Mouse (Mus musculus): ENCODE measurements around the gene Ptprm. TPM values are rescaled to one million over a fixed set of nuclear protein-coding genes. Genes with fewer than 3 reads are reported as not detected.
A peak's percentile ranks its signal among the peaks of the same experiment; 100 is the strongest.

The Ptprm gene
- polyA plus RNA-seq, 1 experiment from 2014 or later: 14.3 TPM

GRCm38 (mm10) chr17:67359578-67359977 lies 5.3 kb upstream of the Ptprm start:
- Histone ChIP-seq H3K27ac (no peak overlapping the region), H3K4me2 (no peak overlapping the region), H3K27me3 (peaks cover 17% of the 10 kb centered on the region), H3K4me3 (no peak overlapping the region), H3K4me1 (peaks cover 4% of the 10 kb centered on the region), H3K9ac (no peak overlapping the region), H3K36me3 (no peaks in the 10 kb centered on the region), H3K9me3 (no peaks in the 10 kb centered on the region; the same call in 1 of the 2 replicates)
- no peak for ATAC-seq (ENCODE audit: insufficient number of reproducible peaks, insufficient read depth, low FRiP score, low TSS enrichment, low read depth)
- WGBS: 92% methylated on average over 5 of the region's 5 CpGs

GRCm38 (mm10) chr17:67358541-67358940 lies 4.3 kb upstream of the Ptprm start:
- H3K4me2 ChIP-seq: no peak overlapping the region
- no peak for ATAC-seq (ENCODE audit: insufficient number of reproducible peaks, insufficient read depth, low FRiP score, low TSS enrichment, low read depth)
- no peak overlapping the region for H3K4me3 ChIP-seq
- 80% methylated on average over 7 of the region's 7 CpGs for WGBS
- no peak overlapping the region for H3K9ac ChIP-seq
- no peak overlapping the region for H3K27ac ChIP-seq
- peaks cover 4% of the 10 kb centered on the region for H3K4me1 ChIP-seq
- no peaks in the 10 kb centered on the region for H3K36me3 ChIP-seq
- H3K27me3 ChIP-seq: peaks cover 17% of the 10 kb centered on the region
- H3K9me3 ChIP-seq: no peaks in the 10 kb centered on the region; the same call in 1 of the 2 replicates

- Histone ChIP-seq H3K27me3 (peaks cover 21% of the 10 kb centered on the region), H3K4me3 (no peak overlapping the region), H3K27ac (no peak overlapping the region), H3K36me3 (no peaks in the 10 kb centered on the region), H3K4me2 (no peak overlapping the region), H3K9ac (no peak overlapping the region), H3K9me3 (no peaks in the 10 kb centered on the region), H3K4me1 (peaks cover 8% of the 10 kb centered on the region)
- ATAC-seq (ENCODE audit: insufficient number of reproducible peaks, insufficient read depth, low FRiP score, low TSS enrichment, low read depth): no peak
- 67% methylated on average over 4 of the region's 4 CpGs for WGBS
These were observed 2.9 kb upstream of the Ptprm start for GRCm38 (mm10) chr17:67357191-67357590.

GRCm38 (mm10) chr17:67355251-67355650 lies 994 bp upstream of the Ptprm start:
- Histone ChIP-seq H3K4me3 (peak overlapping the region; percentile 61), H3K27ac (no peak overlapping the region), H3K9ac (no peak overlapping the region), H3K4me1 (peaks cover 13% of the 10 kb centered on the region), H3K4me2 (peak overlapping the region; percentile 87), H3K9me3 (no peaks in the 10 kb centered on the region), H3K27me3 (peaks cover 26% of the 10 kb centered on the region), H3K36me3 (no peaks in the 10 kb centered on the region)
- WGBS: 18% methylated on average over 5 of the region's 5 CpGs
- ATAC-seq (ENCODE audit: insufficient number of reproducible peaks, insufficient read depth, low FRiP score, low TSS enrichment, low read depth): no peak

GRCm38 (mm10) chr17:67353796-67354450 lies 334 bp downstream of the Ptprm start:
- WGBS: 1% methylated on average over 68 of the region's 68 CpGs
- Histone ChIP-seq H3K9me3 (no peaks in the 10 kb centered on the region), H3K27ac (peak overlapping the region; percentile 55; the same call in 1 of the 2 replicates), H3K36me3 (no peaks in the 10 kb centered on the region), H3K4me3 (peak overlapping the region; percentile 61), H3K4me1 (peaks cover 13% of the 10 kb centered on the region), H3K9ac (peak overlapping the region; percentile 83), H3K4me2 (peak overlapping the region; percentile 87), H3K27me3 (peaks cover 26% of the 10 kb centered on the region)
- ATAC-seq (ENCODE audit: insufficient number of reproducible peaks, insufficient read depth, low FRiP score, low TSS enrichment, low read depth): peak; percentile 23; the same call in 1 of the 2 replicates

- Histone ChIP-seq H3K36me3 (no peaks in the 10 kb centered on the region), H3K4me2 (peak overlapping the region; percentile 87), H3K27me3 (peaks cover 26% of the 10 kb centered on the region), H3K9ac (peak overlapping the region; percentile 83), H3K4me1 (peaks cover 13% of the 10 kb centered on the region), H3K27ac (peak overlapping the region; percentile 55; the same call in 1 of the 2 replicates), H3K9me3 (no peaks in the 10 kb centered on the region), H3K4me3 (peak overlapping the region; percentile 61)
- ATAC-seq (ENCODE audit: insufficient number of reproducible peaks, insufficient read depth, low FRiP score, low TSS enrichment, low read depth): peak; percentile 15
- WGBS: 3% methylated on average over 50 of the region's 50 CpGs
These were observed 1.1 kb downstream of the Ptprm start for GRCm38 (mm10) chr17:67352956-67353795.

GRCm38 (mm10) chr17:67351423-67351822 lies 2.8 kb downstream of the Ptprm start:
- H3K4me1 ChIP-seq: peaks cover 13% of the 10 kb centered on the region
- no peaks in the 10 kb centered on the region for H3K9me3 ChIP-seq
- H3K36me3 ChIP-seq: no peaks in the 10 kb centered on the region
- H3K4me3 ChIP-seq: peak overlapping the region; percentile 23
- no peak overlapping the region for H3K27ac ChIP-seq
- H3K4me2 ChIP-seq: peak overlapping the region; percentile 87
- peaks cover 24% of the 10 kb centered on the region for H3K27me3 ChIP-seq
- ATAC-seq (ENCODE audit: insufficient number of reproducible peaks, insufficient read depth, low FRiP score, low TSS enrichment, low read depth): no peak
- 45% methylated on average over 5 of the region's 5 CpGs for WGBS
- H3K9ac ChIP-seq: no peak overlapping the region; the same call in 1 of the 2 replicates

GRCm38 (mm10) chr17:67350536-67350935 lies 3.7 kb downstream of the Ptprm start:
- 57% methylated on average over 7 of the region's 7 CpGs for WGBS
- ATAC-seq (ENCODE audit: insufficient number of reproducible peaks, insufficient read depth, low FRiP score, low TSS enrichment, low read depth): no peak
- Histone ChIP-seq H3K27ac (no peak overlapping the region), H3K27me3 (peaks cover 16% of the 10 kb centered on the region), H3K4me3 (no peak overlapping the region), H3K9me3 (no peaks in the 10 kb centered on the region), H3K9ac (no peak overlapping the region), H3K36me3 (no peaks in the 10 kb centered on the region), H3K4me1 (peaks cover 13% of the 10 kb centered on the region), H3K4me2 (no peak overlapping the region)

GRCm38 (mm10) chr17:67349594-67349993 lies 4.7 kb downstream of the Ptprm start:
- no peaks in the 10 kb centered on the region for H3K36me3 ChIP-seq
- no peak overlapping the region for H3K27ac ChIP-seq
- no peak overlapping the region for H3K4me3 ChIP-seq
- H3K27me3 ChIP-seq: peaks cover 12% of the 10 kb centered on the region
- 92% methylated on average over 8 of the region's 8 CpGs for WGBS
- ATAC-seq (ENCODE audit: insufficient number of reproducible peaks, insufficient read depth, low FRiP score, low TSS enrichment, low read depth): no peak
- no peaks in the 10 kb centered on the region for H3K9me3 ChIP-seq
- no peak overlapping the region for H3K9ac ChIP-seq
- peaks cover 9% of the 10 kb centered on the region for H3K4me1 ChIP-seq
- H3K4me2 ChIP-seq: no peak overlapping the region

GRCm38 (mm10) chr17:67346921-67347320 lies 7.3 kb downstream of the Ptprm start:
- 78% methylated on average over 10 of the region's 10 CpGs for WGBS
- H3K27me3 ChIP-seq: peaks cover 8% of the 10 kb centered on the region
- H3K9me3 ChIP-seq: no peaks in the 10 kb centered on the region
- no peak overlapping the region for H3K27ac ChIP-seq
- ATAC-seq (ENCODE audit: insufficient number of reproducible peaks, insufficient read depth, low FRiP score, low TSS enrichment, low read depth): no peak
- H3K36me3 ChIP-seq: no peaks in the 10 kb centered on the region
- H3K9ac ChIP-seq: no peak overlapping the region
- peaks cover 5% of the 10 kb centered on the region for H3K4me1 ChIP-seq
- no peak overlapping the region for H3K4me2 ChIP-seq
- H3K4me3 ChIP-seq: no peak overlapping the region

- H3K27ac ChIP-seq: no peak overlapping the region
- ATAC-seq (ENCODE audit: insufficient number of reproducible peaks, insufficient read depth, low FRiP score, low TSS enrichment, low read depth): no peak
- peaks cover 9% of the 10 kb centered on the region for H3K4me1 ChIP-seq
- H3K9ac ChIP-seq: no peak overlapping the region
- no peaks in the 10 kb centered on the region for H3K27me3 ChIP-seq
- H3K9me3 ChIP-seq: no peaks in the 10 kb centered on the region
- 88% methylated on average over 8 of the region's 8 CpGs for WGBS
- H3K4me2 ChIP-seq: no peak overlapping the region
- no peak overlapping the region for H3K4me3 ChIP-seq
- no peaks in the 10 kb centered on the region for H3K36me3 ChIP-seq
These were observed 9.1 kb downstream of the Ptprm start for GRCm38 (mm10) chr17:67345157-67345556.

- H3K9ac ChIP-seq: no peak overlapping the region
- no peak for ATAC-seq (ENCODE audit: insufficient number of reproducible peaks, insufficient read depth, low FRiP score, low TSS enrichment, low read depth)
- 71% methylated on average over 2 of the region's 2 CpGs for WGBS
These were observed 10.8 kb downstream of the Ptprm start for GRCm38 (mm10) chr17:67343471-67343870.

More at GRCm38 (mm10) chr17:67343471-67343870, 10.8 kb downstream of the Ptprm start:
- Histone ChIP-seq H3K27me3 (no peaks in the 10 kb centered on the region), H3K36me3 (no peaks in the 10 kb centered on the region), H3K4me3 (no peak overlapping the region), H3K9me3 (no peaks in the 10 kb centered on the region), H3K4me1 (peaks cover 17% of the 10 kb centered on the region), H3K4me2 (no peak overlapping the region), H3K27ac (no peak overlapping the region)

All from embryonic facial prominence, embryonic 13.5 days (tissue).